Mouse (Mus musculus) liver, embryonic 11.5 days (tissue): ENCODE results near the gene Mpdz. TPM values are rescaled to one million over a fixed set of nuclear protein-coding genes. Genes with fewer than 3 reads are reported as not detected.

ENCODE experiments used
- ATAC-seq: fragments of 200-750 bp; cut with Nextera tagmentation; replicated peaks from 2 replicates; pipeline ENCODE4 v1.8.0; 2017; ENCODE audit warnings: moderate number of reproducible peaks, mild to moderate bottlenecking, moderate TSS enrichment, moderate library complexity; ENCODE audit not compliant: low FRiP score
- DNase-seq: peaks from one replicate; pipeline ENCODE4 v3.0.0-alpha.2; 2017; ENCODE audit warnings: low spot score
- H3K27ac ChIP-seq: fragments of 300-500 bp; sonication (generic); 2 replicates; pipeline ENCODE4 v1.5.1; 2014; ENCODE audit warnings: mild to moderate bottlenecking, low read depth, low read length, control low read depth
- H3K27me3 ChIP-seq: fragments of 300-500 bp; sonication (generic); replicated peaks from 2 replicates; pipeline ENCODE4 v1.6.1; 2014; ENCODE audit warnings: low read length, mixed read lengths; ENCODE audit not compliant: control insufficient read depth, insufficient read depth
- H3K36me3 ChIP-seq: fragments of 300-500 bp; sonication (generic); 2 replicates; pipeline ENCODE4 v1.6.1; 2014; ENCODE audit warnings: mild to moderate bottlenecking, low read length, moderate library complexity, mixed read lengths; ENCODE audit not compliant: control insufficient read depth, insufficient read depth
- H3K4me1 ChIP-seq: fragments of 300-500 bp; sonication (generic); replicated peaks from 2 replicates; pipeline ENCODE4 v1.6.1; 2014; ENCODE audit warnings: low read length, mixed read lengths; ENCODE audit not compliant: control insufficient read depth, insufficient read depth
- H3K4me2 ChIP-seq: fragments of 300-500 bp; sonication (generic); 2 replicates; pipeline ENCODE4 v1.6.1; 2014; ENCODE audit warnings: mild to moderate bottlenecking, control low read depth, moderate library complexity
- H3K4me3 ChIP-seq: fragments of 300-500 bp; sonication (generic); 2 replicates; pipeline ENCODE4 v1.5.1; 2014; ENCODE audit warnings: low read depth, low read length, control low read depth
- H3K9ac ChIP-seq: fragments of 300-500 bp; sonication (generic); 2 replicates; pipeline ENCODE4 v1.6.1; 2014; ENCODE audit warnings: low read depth, low read length, control low read depth
- H3K9me3 ChIP-seq: fragments of 300-500 bp; sonication (generic); 2 replicates; pipeline ENCODE4 v1.6.1; 2016; ENCODE audit warnings: low read length, inconsistent platforms, mixed read lengths; ENCODE audit not compliant: control insufficient read depth
- WGBS: fragments of 180-500 bp; shearing (Covaris S2); extraction: QIAGEN DNeasy Blood & Tissue Kit; methylation state at CpG from one replicate; pipeline ENCODE4 v1.1.7; 2014; 5-methylcytosine and 5-hydroxymethylcytosine counted together
- polyA plus RNA-seq: library from polyadenylated mRNA; unstranded; fragments of >200 nt; fragmentation: Nextera tagmentation; extraction: Ambion mirVana; gene quantifications from 2 replicates; pipeline ENCODE4 v1.2.1, GENCODE M21; 2014

Gene Mpdz
- polyA plus RNA-seq, 1 experiment from 2014 or later = 13.3 TPM

DNA sequence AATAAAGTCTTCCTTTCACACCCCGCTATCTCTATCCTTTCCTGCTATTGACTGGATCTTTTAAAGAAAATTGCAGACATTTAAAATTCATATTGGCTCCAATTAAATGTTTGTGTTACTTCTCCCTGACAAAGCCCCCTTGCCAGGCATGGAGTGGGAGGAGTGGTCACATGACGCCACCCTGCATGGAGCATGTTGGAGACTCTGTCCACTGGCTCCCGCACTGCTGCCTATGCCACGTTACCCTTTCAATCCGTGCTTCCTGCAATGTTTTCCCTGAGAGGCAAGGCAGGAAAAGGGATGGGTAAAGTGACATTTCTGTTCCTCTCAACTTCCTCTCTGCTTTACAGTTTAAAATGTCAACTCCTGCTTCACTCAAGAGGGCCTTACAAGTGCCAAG, 128.0 kb downstream of the Mpdz start:
- Histone ChIP-seq H3K27ac (no peak overlapping the region), H3K4me3 (no peak overlapping the region), H3K4me1 (no peaks in the 10 kb centered on the region), H3K27me3 (no peaks in the 10 kb centered on the region), H3K36me3 (no peaks in the 10 kb centered on the region), H3K9ac (no peak overlapping the region), H3K4me2 (no peak overlapping the region), H3K9me3 (no peaks in the 10 kb centered on the region)
- DNase-seq = no peak
- no peak for ATAC-seq
- 75% methylated on average over 5 of the region's 5 CpGs for WGBS

DNA sequence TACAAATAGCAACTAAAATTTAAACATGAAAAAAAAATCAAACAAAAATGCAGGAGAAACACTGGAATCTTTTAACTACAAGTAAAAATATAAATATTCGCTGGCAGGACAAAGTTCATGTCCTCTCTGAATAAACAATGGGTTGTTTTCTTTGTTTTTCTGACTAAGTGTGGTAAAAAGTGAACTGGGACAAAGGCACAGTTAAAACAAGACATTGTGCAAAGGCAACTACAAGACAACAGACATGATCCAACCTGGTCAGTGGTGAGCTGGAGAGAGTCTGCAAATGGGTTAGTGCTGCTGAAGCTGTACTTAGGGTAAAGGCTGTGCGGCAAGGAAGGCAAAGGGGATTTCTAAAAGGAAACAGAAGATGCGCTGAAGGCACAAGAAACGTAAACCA, 129.4 kb downstream of the Mpdz start:
- H3K27ac ChIP-seq = no peak overlapping the region
- no peaks in the 10 kb centered on the region for H3K9me3 ChIP-seq
- H3K4me3 ChIP-seq = no peak overlapping the region
- no peaks in the 10 kb centered on the region; the same call in 1 of the 2 replicates for H3K36me3 ChIP-seq
- no peak for ATAC-seq
- H3K4me2 ChIP-seq = no peak overlapping the region
- WGBS = 77% methylated on average over 4 of the region's 4 CpGs
- DNase-seq = no peak
- H3K4me1 ChIP-seq = no peaks in the 10 kb centered on the region
- H3K9ac ChIP-seq = no peak overlapping the region
- no peaks in the 10 kb centered on the region for H3K27me3 ChIP-seq

- H3K36me3 ChIP-seq = no peaks in the 10 kb centered on the region; the same call in 1 of the 2 replicates
- no peaks in the 10 kb centered on the region for H3K9me3 ChIP-seq
- ATAC-seq (no peak), DNase-seq (no peak)
- no peaks in the 10 kb centered on the region for H3K4me1 ChIP-seq
- no peak overlapping the region for H3K4me2 ChIP-seq
- no peak overlapping the region for H3K4me3 ChIP-seq
- WGBS = 80% methylated on average over 2 of the region's 2 CpGs
- H3K27me3 ChIP-seq = no peaks in the 10 kb centered on the region
- no peak overlapping the region for H3K27ac ChIP-seq
- H3K9ac ChIP-seq = no peak overlapping the region
Measured at GRCm38 (mm10) chr4:81310168-81310474, 132.5 kb downstream of the Mpdz start.

DNA sequence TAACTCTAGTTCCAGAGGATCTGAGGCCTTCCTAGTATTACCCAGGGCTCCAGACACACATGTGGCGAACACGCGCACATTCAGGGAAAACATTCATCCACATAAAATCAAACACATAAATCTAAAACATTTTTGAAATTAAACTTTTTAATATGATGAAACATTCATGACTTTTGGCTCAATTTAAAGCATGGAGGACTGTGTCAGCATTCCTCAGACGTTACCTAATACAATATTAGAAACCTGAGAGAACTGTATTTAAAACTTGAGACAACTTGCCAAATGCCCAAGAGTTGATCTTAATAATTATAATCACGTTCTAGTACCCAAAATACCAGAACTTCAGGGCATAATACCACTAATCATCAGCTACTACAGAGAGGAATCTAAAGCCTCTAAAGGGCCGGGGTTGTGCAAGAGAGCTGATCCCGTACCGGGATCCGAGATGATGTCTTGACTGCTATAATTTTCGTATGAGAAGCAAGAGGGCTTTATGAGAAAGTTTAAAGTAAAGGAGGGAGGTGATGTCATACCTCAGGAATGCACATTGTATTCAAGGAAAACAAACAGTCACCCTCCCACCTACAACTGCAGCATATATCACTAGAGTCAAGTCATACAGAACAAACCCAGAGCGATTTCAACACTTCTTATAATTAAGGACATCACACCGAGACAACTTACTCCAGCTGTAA, 133.0 kb downstream of the Mpdz start:
- Histone ChIP-seq H3K9ac (no peak overlapping the region), H3K27ac (no peak overlapping the region), H3K4me2 (no peak overlapping the region), H3K4me1 (no peaks in the 10 kb centered on the region), H3K27me3 (no peaks in the 10 kb centered on the region), H3K4me3 (no peak overlapping the region), H3K9me3 (no peaks in the 10 kb centered on the region), H3K36me3 (no peaks in the 10 kb centered on the region; the same call in 1 of the 2 replicates)
- 86% methylated on average over 12 of the region's 12 CpGs for WGBS
- no peak for DNase-seq
- ATAC-seq = no peak

DNA sequence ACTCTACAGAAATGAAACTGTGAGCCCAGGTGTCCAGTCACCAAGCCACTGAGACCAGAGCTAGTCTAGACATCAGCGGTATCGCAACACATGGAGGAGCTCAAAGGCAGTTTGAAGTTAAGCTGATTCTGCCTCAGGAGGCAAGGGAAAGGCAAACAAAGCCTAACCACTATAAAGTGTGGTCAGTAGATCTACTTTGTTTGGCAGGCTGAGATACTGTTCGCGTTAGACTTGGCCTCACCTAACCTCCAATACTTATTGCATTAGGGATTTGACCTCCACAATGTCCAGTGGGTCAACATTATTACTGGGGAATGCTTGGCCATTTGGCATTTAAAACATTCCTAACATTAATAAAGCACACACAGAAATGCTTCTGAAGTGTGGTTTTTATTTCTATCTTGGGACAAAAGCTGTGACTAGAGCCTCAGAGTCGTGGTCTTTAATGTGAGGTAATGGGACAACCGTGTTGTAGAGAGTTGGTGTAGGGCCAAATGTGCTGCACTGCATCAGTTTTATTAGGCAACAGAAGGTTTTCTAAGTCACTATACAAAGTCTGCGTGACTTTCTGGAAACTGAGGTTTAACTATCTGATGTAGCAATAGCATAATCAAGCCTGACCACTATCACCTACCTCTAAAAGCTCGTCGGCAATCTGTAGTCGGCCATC, 134.9 kb downstream of the Mpdz start:
- DNase-seq (no peak), ATAC-seq (no peak)
- no peak overlapping the region for H3K4me2 ChIP-seq
- no peaks in the 10 kb centered on the region for H3K4me1 ChIP-seq
- no peak overlapping the region for H3K27ac ChIP-seq
- H3K9ac ChIP-seq = no peak overlapping the region
- no peaks in the 10 kb centered on the region for H3K9me3 ChIP-seq
- H3K4me3 ChIP-seq = no peak overlapping the region
- no peaks in the 10 kb centered on the region for H3K27me3 ChIP-seq
- no peaks in the 10 kb centered on the region; the same call in 1 of the 2 replicates for H3K36me3 ChIP-seq
- 89% methylated on average over 10 of the region's 10 CpGs for WGBS

- Histone ChIP-seq H3K27me3 (no peaks in the 10 kb centered on the region), H3K9me3 (no peaks in the 10 kb centered on the region), H3K4me2 (no peak overlapping the region), H3K4me1 (no peaks in the 10 kb centered on the region), H3K9ac (no peak overlapping the region), H3K4me3 (no peak overlapping the region), H3K27ac (no peak overlapping the region), H3K36me3 (no peaks in the 10 kb centered on the region)
- DNase-seq (no peak), ATAC-seq (no peak)
- 77% methylated on average over 3 of the region's 3 CpGs for WGBS
Measured at GRCm38 (mm10) chr4:81302056-81302455, 140.6 kb downstream of the Mpdz start.

DNA sequence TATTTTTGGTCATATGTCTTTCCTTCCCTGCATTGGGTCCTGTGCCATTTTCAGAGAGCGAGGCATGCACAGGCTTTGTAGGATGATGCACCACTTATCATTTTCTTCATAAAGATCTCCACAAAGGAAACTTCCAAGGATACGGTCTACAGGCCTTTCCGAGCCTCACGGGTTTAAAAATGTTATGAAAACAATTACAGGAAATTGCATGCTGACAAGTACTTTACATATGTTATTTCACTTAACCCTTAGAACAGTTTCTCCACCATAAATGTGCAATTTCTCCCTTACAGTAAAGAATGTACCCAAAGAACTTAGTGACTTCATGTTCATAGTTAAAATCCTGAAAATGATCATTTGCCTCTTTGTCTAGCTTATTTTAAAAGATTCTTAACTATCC, 144.2 kb downstream of the Mpdz start:
- no peak overlapping the region for H3K9ac ChIP-seq
- H3K9me3 ChIP-seq = no peaks in the 10 kb centered on the region
- ATAC-seq (no peak), DNase-seq (no peak)
- H3K27me3 ChIP-seq = no peaks in the 10 kb centered on the region
- H3K27ac ChIP-seq = no peak overlapping the region
- H3K4me2 ChIP-seq = no peak overlapping the region
- H3K4me1 ChIP-seq = no peaks in the 10 kb centered on the region
- H3K4me3 ChIP-seq = no peak overlapping the region
- no peaks in the 10 kb centered on the region for H3K36me3 ChIP-seq
- 77% methylated on average over 4 of the region's 4 CpGs for WGBS

GRCm38 (mm10) chr4:81293309-81293708, 149.3 kb downstream of the Mpdz start:
- no peaks in the 10 kb centered on the region for H3K27me3 ChIP-seq
- H3K4me3 ChIP-seq = no peak overlapping the region
- DNase-seq (no peak), ATAC-seq (no peak)
- H3K4me1 ChIP-seq = no peaks in the 10 kb centered on the region
- H3K9me3 ChIP-seq = no peaks in the 10 kb centered on the region
- H3K36me3 ChIP-seq = no peaks in the 10 kb centered on the region
- H3K27ac ChIP-seq = no peak overlapping the region
- no peak overlapping the region for H3K9ac ChIP-seq
- H3K4me2 ChIP-seq = no peak overlapping the region

GRCm38 (mm10) chr4:81285564-81285963, 157.1 kb downstream of the Mpdz start:
- 86% methylated on average over 4 of the region's 4 CpGs for WGBS
- H3K36me3 ChIP-seq = peaks cover 3% of the 10 kb centered on the region; the same call in 1 of the 2 replicates
- no peak for ATAC-seq

More at GRCm38 (mm10) chr4:81285564-81285963, 157.1 kb downstream of the Mpdz start:
- H3K9me3 ChIP-seq = no peaks in the 10 kb centered on the region
- no peak overlapping the region for H3K4me2 ChIP-seq
- no peak overlapping the region for H3K4me3 ChIP-seq
- no peaks in the 10 kb centered on the region for H3K27me3 ChIP-seq
- no peak for DNase-seq
- H3K9ac ChIP-seq = no peak overlapping the region
- H3K27ac ChIP-seq = no peak overlapping the region
- no peaks in the 10 kb centered on the region for H3K4me1 ChIP-seq
